Mouse (Mus musculus) kidney, adult 10 weeks (tissue): ENCODE data around the gene Psmc5. TPM values are rescaled to one million over a fixed set of nuclear protein-coding genes. Genes with fewer than 3 reads are reported as not detected.

Source experiments
- polyA plus RNA-seq: library from polyadenylated mRNA; stranded (reverse); fragments of 350-450 nt; fragmentation: Illumina TruSeq; extraction: RNeasy Lipid Tissue Mini Kit (QIAGEN cat#74804); gene quantifications from one replicate; pipeline ENCODE4 v1.2.3, GENCODE M21; 2014; ENCODE audit warnings: low read depth, low replicate concordance

The Psmc5 gene
- 30.8 TPM for polyA plus RNA-seq

DNA sequence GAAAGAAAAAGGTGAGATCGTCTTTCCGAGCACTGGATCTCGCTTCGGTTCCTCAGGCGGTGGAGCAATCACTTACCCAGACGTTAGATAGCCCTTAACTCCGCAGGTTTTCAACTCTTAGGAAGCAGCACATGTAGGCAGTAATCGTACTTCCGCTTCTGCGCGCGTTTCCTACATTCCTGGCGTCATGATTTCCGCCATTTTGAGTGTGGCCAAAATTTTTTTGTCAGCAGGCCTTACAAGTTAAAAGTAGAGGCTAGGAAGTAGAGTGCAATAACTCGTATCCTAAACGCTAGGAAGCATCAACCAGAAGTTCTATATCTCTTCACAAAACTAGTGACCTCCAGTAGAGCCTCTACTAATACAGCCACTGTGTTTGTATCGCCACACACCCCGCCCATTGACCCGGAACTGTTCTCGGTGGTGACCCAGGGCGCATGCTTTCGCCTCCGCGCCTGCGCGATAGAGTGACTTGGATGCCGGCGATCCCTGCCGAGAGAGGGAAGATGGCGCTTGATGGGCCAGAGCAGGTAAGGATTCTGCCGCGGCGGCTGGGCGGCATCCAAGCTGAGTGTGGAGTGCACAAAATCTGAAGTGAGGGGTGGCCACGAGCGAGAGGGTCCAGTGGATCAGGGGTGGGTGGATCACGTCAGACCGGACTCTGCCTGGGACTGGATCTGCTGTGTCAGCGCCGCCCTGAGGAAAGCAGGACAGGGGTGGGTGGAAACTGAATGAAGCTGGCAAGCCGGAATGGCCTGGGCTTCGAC lies at the start of gene Psmc5, which contains the start of gene Ftsj3:
Psmc5 (plus strand) TSS at position 470 of the 767 bp plus-strand sequence.
Ftsj3 (minus strand) TSS at position 395 of the 767 bp plus-strand sequence.

DNA sequence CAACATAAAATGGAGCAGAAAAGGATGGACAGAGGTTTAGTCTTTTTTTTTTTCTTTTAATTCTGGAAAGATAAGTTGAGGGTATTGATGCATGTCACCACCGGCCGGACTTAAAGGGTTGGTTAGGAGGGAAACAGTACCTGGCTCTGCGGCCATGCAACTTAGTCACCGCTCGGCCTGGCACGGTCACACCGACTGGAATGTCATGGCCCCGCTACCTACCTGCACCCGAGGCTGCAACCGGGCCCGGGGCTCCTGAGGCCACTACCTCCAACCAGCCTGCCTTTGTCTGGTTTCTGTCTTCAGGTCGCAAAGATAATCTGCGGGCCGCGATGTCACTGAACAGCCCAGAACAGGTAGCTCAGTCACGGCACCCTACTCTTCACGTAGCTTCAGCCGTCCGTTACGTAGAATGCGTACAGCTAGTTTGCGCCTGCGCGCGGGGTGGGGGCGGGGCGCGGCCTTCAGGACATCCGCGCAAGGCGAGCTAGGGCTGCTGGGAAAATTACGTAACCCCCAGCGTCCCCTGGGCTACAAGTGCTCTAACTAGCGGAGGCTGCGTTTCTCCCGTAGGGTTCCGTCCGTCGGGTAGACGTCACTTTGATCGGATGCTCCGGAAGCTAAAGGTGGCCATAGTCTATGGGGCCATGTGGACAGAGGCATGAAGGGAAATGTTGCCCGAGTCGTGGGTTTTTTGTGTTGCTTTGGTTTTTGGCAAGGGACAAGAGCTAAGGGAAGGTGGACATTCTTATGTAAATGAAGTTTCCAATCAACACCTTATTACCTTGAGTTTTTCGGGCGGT lies 39.8 kb upstream of the Psmc5 start, which contains the start of gene Ccdc47:
Ccdc47 (minus strand) TSS at position 418 of the 803 bp plus-strand sequence.

DNA sequence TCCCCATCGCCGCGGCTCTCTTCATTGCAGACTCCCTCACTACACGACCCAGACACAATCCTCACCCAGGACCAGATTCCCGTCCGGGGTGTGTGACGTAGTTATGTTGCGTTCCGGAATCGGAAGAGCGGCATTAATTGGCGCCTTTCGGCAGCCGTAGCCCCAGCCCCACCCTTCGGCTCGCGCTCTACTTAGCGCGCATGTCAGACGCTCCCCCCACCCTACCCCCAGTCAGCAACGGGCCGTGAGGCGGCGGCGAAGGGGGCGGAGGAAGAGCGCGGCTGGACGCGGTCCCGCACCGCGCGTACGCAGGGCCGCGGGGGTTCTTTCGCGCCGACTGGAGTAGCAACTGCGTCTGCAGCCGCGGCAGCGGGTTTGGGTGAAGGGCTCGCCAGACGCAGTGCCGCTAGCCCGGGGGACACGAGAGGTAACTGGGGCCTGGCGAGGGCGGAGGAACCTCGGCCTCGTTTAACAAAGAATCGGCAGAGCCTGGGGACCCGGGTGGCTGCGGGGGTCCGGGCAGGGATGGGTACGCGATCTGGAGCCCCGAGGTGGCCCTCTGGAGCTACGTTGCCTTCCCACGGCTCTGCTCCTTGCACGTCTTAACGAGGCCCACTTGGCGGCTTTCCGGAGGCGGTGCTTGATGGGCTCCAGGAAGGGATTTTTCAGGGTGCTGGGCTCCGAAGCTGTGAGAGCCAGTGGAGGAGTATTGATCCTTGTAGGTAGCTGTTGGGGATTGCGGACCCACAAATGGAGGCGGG lies 39.0 kb upstream of the Psmc5 start, which contains the start of gene Ddx42:
Ddx42 (plus strand) TSS at position 197 of the 761 bp plus-strand sequence.

DNA sequence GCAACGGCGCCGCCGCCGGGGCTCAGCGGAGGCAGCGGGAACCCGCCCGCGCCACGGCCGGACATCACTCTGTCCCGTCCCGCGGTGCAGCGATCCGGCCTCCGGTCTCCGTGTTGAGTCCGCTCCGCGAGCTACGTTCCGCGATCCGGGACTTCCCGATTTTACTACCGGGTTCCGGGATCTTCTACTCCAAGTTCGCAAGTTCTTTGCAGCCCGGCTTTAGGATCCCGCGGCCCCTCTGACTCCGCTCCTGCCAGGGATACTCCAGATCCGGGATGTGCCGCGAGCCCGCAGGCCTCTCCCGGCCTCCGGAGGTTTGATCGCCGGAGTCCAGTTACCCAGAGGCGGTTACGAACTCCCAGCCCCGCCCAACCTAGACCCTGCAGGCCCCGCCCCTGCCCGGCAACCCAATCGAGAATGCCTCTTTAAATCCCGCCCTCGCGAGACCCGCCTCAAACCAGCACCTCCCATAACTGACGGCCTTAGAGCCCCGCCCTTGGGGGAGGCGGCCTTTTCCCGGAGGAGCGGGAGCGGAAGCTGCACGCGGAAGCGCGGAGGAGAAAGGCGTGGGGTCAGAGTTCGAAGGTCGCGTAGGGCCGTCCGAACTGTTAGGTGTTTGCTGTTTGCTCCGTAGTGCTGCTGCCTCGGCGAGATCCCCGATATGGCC lies 16.8 kb downstream of the Psmc5 start, which contains the start of gene Smarcd2:
Smarcd2 (minus strand) TSS at position 329 of the 667 bp plus-strand sequence.

DNA sequence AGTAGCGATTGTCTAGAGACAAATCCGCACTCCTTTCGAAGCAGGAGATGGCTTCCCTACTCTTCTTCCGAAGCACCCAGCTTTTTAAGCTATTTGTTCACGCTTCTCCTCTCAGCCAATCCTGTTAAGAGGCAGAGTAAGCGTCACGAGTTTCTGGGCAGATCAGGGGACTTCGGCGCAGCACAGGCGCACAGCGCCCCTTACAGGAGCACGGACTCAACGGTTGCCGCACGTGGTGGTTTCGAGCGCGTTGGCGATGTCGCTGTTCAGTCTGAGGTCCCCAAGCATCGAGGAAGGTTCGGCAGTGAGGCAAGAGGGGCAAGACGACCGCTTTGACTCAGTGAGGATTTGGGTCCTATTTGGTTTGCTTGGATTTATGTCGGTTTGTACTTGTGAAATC lies 20.5 kb downstream of the Psmc5 start, which contains the start of gene Tcam1:
Tcam1 (plus strand) TSS at position 219 of the 400 bp plus-strand sequence.

DNA sequence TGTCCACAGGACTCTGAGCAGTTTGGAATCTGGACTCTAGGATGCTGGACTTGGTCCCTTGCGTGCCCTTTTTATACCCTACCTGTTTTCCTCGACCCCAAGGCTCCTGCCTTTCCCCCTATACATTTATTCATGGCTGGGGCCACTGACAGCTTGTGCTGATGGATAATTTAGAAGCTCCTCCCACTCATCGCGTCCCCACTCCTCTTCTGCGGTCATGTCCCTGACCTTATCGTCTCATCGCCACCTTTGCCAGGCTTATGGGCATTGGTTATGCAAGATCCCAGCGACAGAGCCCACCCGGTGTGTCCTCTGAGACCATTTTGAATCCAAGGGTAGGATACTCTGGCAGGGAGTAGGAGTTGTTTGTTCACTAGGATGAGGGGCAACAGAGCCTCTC lies 45.8 kb downstream of the Psmc5 start, which contains the start of gene Gh:
Gh (minus strand) TSS at position 101 of the 400 bp plus-strand sequence.

Other genes with a start within 250 kb of the Psmc5 start
- not detected for gene Kcnh6, start 248.0 kb upstream of the Psmc5 start, polyA plus RNA-seq
- gene Dcaf7, start 219.3 kb upstream of the Psmc5 start, polyA plus RNA-seq: 26.0 TPM
- gene Taco1, start 190.1 kb upstream of the Psmc5 start, polyA plus RNA-seq: 13.6 TPM
- gene Map3k3, start 171.5 kb upstream of the Psmc5 start, polyA plus RNA-seq: 8.2 TPM
- gene Gm10840, start 95.3 kb upstream of the Psmc5 start, polyA plus RNA-seq: not detected
- 2.9 TPM for gene Limd2, start 95.3 kb upstream of the Psmc5 start, polyA plus RNA-seq
- 9.5 TPM for gene Strada, start 54.0 kb upstream of the Psmc5 start, polyA plus RNA-seq
- gene Ccdc47, start 39.8 kb upstream of the Psmc5 start, polyA plus RNA-seq: 171 TPM
- 35.0 TPM for gene Ddx42, start 39.2 kb upstream of the Psmc5 start, polyA plus RNA-seq
- gene Ftsj3, start 75 bp upstream of the Psmc5 start, polyA plus RNA-seq: 14.3 TPM
- 5.1 TPM for gene Smarcd2, start 16.8 kb downstream of the Psmc5 start, polyA plus RNA-seq
- not detected for gene Tcam1, start 20.5 kb downstream of the Psmc5 start, polyA plus RNA-seq
- gene Gh, start 45.7 kb downstream of the Psmc5 start, polyA plus RNA-seq: not detected
- 0.53 TPM for gene Cd79b, start 58.6 kb downstream of the Psmc5 start, polyA plus RNA-seq
- gene Scn4a, start 97.1 kb downstream of the Psmc5 start, polyA plus RNA-seq: not detected
- not detected for gene Prr29, start 109.3 kb downstream of the Psmc5 start, polyA plus RNA-seq
- 1.4 TPM for gene Icam2, start 131.9 kb downstream of the Psmc5 start, polyA plus RNA-seq
- 9.8 TPM for gene Ern1, start 231.7 kb downstream of the Psmc5 start, polyA plus RNA-seq